Mouse (Mus musculus) stomach, postnatal 0 days (tissue): ENCODE measurements at regions not wholly inside any gene's neighbourhood (a gene's known extent, or its start where the extent isn't known, plus 50 kb on each side); places are given as distances from the start of the nearest gene placed in this dataset.

Source experiments
- ATAC-seq: fragments of 200-750 bp; cut with Nextera tagmentation; 2 replicates; pipeline ENCODE4 v1.8.0; 2017; ENCODE audit not compliant: low FRiP score, low TSS enrichment
- DNase-seq: peaks from one replicate; pipeline ENCODE4 v3.0.0-alpha.2; 2016; ENCODE audit warnings: low spot score
- H3K27ac ChIP-seq: fragments of 300-500 bp; sonication (generic); replicated peaks from 2 replicates; pipeline ENCODE4 v1.5.1; 2014; ENCODE audit warnings: mild to moderate bottlenecking, control low read depth
- H3K27me3 ChIP-seq: fragments of 300-500 bp; sonication (generic); 2 replicates; pipeline ENCODE4 v1.6.1; 2014; ENCODE audit warnings: low read length; ENCODE audit not compliant: control insufficient read depth, insufficient read depth
- H3K36me3 ChIP-seq: fragments of 300-500 bp; sonication (generic); 2 replicates; pipeline ENCODE4 v1.6.1; 2014; ENCODE audit warnings: low read length, mixed read lengths; ENCODE audit not compliant: control insufficient read depth, insufficient read depth
- H3K4me1 ChIP-seq: fragments of 300-500 bp; sonication (generic); replicated peaks from 2 replicates; pipeline ENCODE4 v1.6.1; 2014; ENCODE audit warnings: antibody characterized with exemption; ENCODE audit not compliant: control insufficient read depth, insufficient read depth
- H3K4me2 ChIP-seq: fragments of 300-500 bp; sonication (generic); replicated peaks from 2 replicates; pipeline ENCODE4 v1.6.1; 2014; ENCODE audit warnings: low read depth, mild to moderate bottlenecking, control low read depth, moderate library complexity
- H3K4me3 ChIP-seq: fragments of 300-500 bp; sonication (generic); 2 replicates; pipeline ENCODE4 v1.5.1; 2014; ENCODE audit warnings: low read depth, low read length, control low read depth
- H3K9ac ChIP-seq: fragments of 300-500 bp; sonication (generic); 2 replicates; pipeline ENCODE4 v1.6.1; 2014; ENCODE audit warnings: mild to moderate bottlenecking, low read length, control low read depth, mixed read lengths
- H3K9me3 ChIP-seq: fragments of 300-500 bp; sonication (generic); 2 replicates; pipeline ENCODE4 v1.6.1; 2016; ENCODE audit warnings: low read length; ENCODE audit not compliant: control insufficient read depth
- CTCF ChIP-seq: IDR thresholded peaks from 2 replicates; pipeline ENCODE4 v1.5.1; 2016; ENCODE audit warnings: antibody characterized with exemption, low read depth, mild to moderate bottlenecking, moderate library complexity
- EP300 ChIP-seq: optimal IDR thresholded peaks from 2 replicates; pipeline ENCODE3; 2016; ENCODE audit warnings: antibody characterized with exemption
- WGBS: fragments of 180-500 bp; shearing (Covaris S2); extraction: QIAGEN DNeasy Blood & Tissue Kit; methylation state at CpG from one replicate; pipeline ENCODE4 v1.1.7; 2014; 5-methylcytosine and 5-hydroxymethylcytosine counted together

DNA sequence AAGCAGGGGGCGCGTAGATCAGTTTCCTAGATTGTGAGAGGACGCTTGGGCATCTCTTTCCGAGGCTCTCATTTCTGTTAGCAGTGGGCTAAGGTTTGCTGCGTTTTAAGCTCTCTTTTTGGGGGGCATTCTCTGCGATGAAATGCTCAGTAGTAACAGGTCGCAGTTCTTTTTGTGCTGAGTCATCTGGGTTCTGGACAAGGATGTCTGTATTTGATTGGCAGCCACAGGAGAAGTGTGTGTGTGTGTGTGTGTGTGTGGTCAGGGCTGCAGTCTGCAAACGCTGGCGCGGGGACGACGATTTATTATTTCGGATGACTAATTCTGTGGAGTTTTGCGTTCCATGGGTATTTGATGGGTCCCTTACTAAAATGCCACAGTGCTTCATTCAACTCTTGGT is 789.1 kb downstream of the Robo1 start:
- Histone ChIP-seq H3K36me3 (no peaks in the 10 kb centered on the region), H3K9me3 (no peaks in the 10 kb centered on the region), H3K4me2 (no peak overlapping the region), H3K27me3 (no peaks in the 10 kb centered on the region), H3K9ac (no peak overlapping the region), H3K27ac (no peak overlapping the region), H3K4me3 (no peak overlapping the region), H3K4me1 (no peaks in the 10 kb centered on the region)
- no peak for DNase-seq
- no peak for ATAC-seq
- WGBS = 43% methylated on average over 14 of the region's 14 CpGs
- TF ChIP-seq EP300 (no peak), CTCF (no peak)

DNA sequence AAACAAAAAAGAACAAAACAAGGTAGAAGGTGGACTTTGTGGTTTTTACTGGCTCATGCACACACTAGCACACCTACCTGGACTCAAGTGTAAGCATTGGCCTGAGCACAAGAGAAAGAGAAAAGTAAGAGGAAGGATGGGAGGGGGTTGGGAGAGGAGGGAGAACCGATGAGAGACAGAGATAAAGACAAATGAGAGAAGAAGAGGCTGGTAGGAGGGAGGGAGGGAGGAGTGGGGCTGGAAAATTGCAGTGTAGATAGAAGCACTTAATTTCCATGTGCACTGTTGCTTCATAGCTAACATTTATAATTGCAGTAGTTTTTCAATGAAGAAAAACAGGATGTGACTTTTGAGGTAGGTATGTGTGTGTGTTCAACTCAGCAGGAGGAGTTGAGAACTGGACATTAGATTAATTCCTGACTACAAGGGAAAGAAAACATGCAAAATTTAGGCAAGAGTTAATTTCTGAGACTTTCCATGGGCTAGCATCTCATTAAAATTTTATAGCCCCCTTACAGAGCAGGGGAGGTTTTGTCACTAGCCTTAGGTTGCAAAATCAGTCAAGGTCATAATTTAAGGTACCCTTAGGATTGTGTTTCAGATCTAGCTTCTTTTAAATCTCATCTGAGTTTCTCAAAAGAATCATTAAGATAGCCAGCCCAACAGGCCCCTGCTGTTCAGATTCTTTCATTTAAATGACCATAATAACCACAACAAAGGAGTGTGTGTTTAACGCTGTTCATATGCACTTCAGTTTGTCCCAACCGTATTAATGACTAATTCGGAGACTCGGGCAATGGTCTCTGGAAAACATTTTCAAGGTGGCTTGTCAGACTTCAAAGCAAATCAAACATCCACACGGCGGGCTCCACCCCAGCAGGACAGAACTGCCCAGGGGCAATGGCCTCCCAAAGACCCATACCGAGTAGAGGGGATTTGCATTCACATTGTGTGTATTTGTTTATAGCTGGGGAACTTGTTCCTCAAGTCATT is 788.3 kb downstream of the Robo1 start:
- Histone ChIP-seq H3K4me3 (no peak overlapping the region), H3K9me3 (no peaks in the 10 kb centered on the region), H3K27ac (no peak overlapping the region), H3K36me3 (no peaks in the 10 kb centered on the region), H3K27me3 (no peaks in the 10 kb centered on the region), H3K4me2 (no peak overlapping the region), H3K4me1 (no peaks in the 10 kb centered on the region), H3K9ac (no peak overlapping the region)
- WGBS = 30% methylated on average over 8 of the region's 8 CpGs
- DNase-seq (no peak), ATAC-seq (no peak)
- TF ChIP-seq CTCF (no peak), EP300 (no peak)
